Mouse (Mus musculus): ENCODE results near the gene Ubac1. TPM values are rescaled to one million over a fixed set of nuclear protein-coding genes. Genes with fewer than 3 reads are reported as not detected.
A peak's percentile ranks its signal among the peaks of the same experiment; 100 is the strongest.

Gene Ubac1
- total and polyA plus RNA-seq, 3 experiments, result 79.1 to 88.5 TPM; not detected in 1

GRCm38 (mm10) chr2:26061018-26061666 lies 39.6 kb upstream of the Ubac1 start:
- DNase-seq (ENCODE audit: low read depth, low spot score), result no peak
- no peaks in the 10 kb centered on the region for H3K79me2 ChIP-seq (ENCODE audit: control insufficient read depth, insufficient read depth, low read length, poor library complexity)
- H3K27me3 ChIP-seq (ENCODE audit: control insufficient read depth in 1 of 2, insufficient read depth in 2 of 2, low read length in 2 of 2), result peaks cover 0 to 3% of the 10 kb centered on the region in 2 experiments; a peak in 1 of 4 replicates
- H3K36me3 ChIP-seq (ENCODE audit: control insufficient read depth in 1 of 2, insufficient read depth in 2 of 2, low read length in 2 of 2), result no peaks in the 10 kb centered on the region
- no peak for TF ChIP-seq MXI1 (IDR thresholded peaks at IDR 0.05; ENCODE audit: low read depth, low read length)
- TF ChIP-seq TCF12 (IDR thresholded peaks at IDR 0.05; ENCODE audit: low read depth, low read length), result no peak
- no peak for TF ChIP-seq ZC3H11A (IDR thresholded peaks at IDR 0.05; ENCODE audit: low read depth, low read length)
- TF ChIP-seq HCFC1 (IDR thresholded peaks at IDR 0.05; ENCODE audit: low read depth, low read length), result no peak
- H3K4me3 ChIP-seq (ENCODE audit: control insufficient read depth in 1 of 2, insufficient read depth in 1 of 2, low read depth in 2 of 2, low read length in 2 of 2), result no peak overlapping the region
- H3K9ac ChIP-seq (ENCODE audit: control insufficient read depth, low read depth, low read length, poor library complexity, severe bottlenecking), result no peak overlapping the region
- H3K4me1 ChIP-seq (ENCODE audit: control insufficient read depth in 1 of 2, insufficient read depth in 2 of 2, low read length in 2 of 2), result no peaks in the 10 kb centered on the region
- no peak overlapping the region for H3K27ac ChIP-seq (ENCODE audit: control insufficient read depth, low read depth, low read length)
- H3K9me3 ChIP-seq (replicated peaks; ENCODE audit: insufficient read depth, low read length), result no peaks in the 10 kb centered on the region

- H3K9me3 ChIP-seq (replicated peaks; ENCODE audit: insufficient read depth, low read length), result no peaks in the 10 kb centered on the region
- H3K36me3 ChIP-seq (ENCODE audit: control insufficient read depth in 1 of 2, insufficient read depth in 2 of 2, low read length in 2 of 2), result no peaks in the 10 kb centered on the region
- DNase-seq (ENCODE audit: low read depth, low spot score), result no peak
- TF ChIP-seq MEF2A (IDR thresholded peaks at IDR 0.05; ENCODE audit: extremely low read depth, insufficient replicate concordance, low read depth, low read length, poor library complexity, severe bottlenecking) (no peak), USF1 (IDR thresholded peaks at IDR 0.05; ENCODE audit: low read depth, low read length) (peak; percentile 55; the same call in 1 of the 2 replicates)
- H3K4me3 ChIP-seq (ENCODE audit: control insufficient read depth in 1 of 2, insufficient read depth in 1 of 2, low read depth in 2 of 2, low read length in 2 of 2), result no peak overlapping the region
- no peaks in the 10 kb centered on the region for H3K4me1 ChIP-seq (ENCODE audit: control insufficient read depth in 1 of 2, insufficient read depth in 2 of 2, low read length in 2 of 2)
- H3K27ac ChIP-seq (ENCODE audit: control insufficient read depth, low read depth, low read length), result no peak overlapping the region
- H3K9ac ChIP-seq (ENCODE audit: control insufficient read depth, low read depth, low read length, poor library complexity, severe bottlenecking), result no peak overlapping the region
- no peaks in the 10 kb centered on the region for H3K79me2 ChIP-seq (ENCODE audit: control insufficient read depth, insufficient read depth, low read length, poor library complexity)
- H3K27me3 ChIP-seq (ENCODE audit: control insufficient read depth in 1 of 2, insufficient read depth in 2 of 2, low read length in 2 of 2), result peaks cover 0 to 2% of the 10 kb centered on the region in 2 experiments; a peak in 2 of 4 replicates
These were observed 35.5 kb upstream of the Ubac1 start for GRCm38 (mm10) chr2:26057053-26057452.

- Histone ChIP-seq H3K9me3 (replicated peaks; ENCODE audit: insufficient read depth, low read length) (no peaks in the 10 kb centered on the region), H3K27ac (ENCODE audit: control insufficient read depth, low read depth, low read length) (no peak overlapping the region), H3K4me3 (ENCODE audit: control insufficient read depth in 1 of 2, insufficient read depth in 1 of 2, low read depth in 2 of 2, low read length in 2 of 2) (no peak overlapping the region), H3K36me3 (ENCODE audit: control insufficient read depth in 1 of 2, insufficient read depth in 2 of 2, low read length in 2 of 2) (no peaks in the 10 kb centered on the region), H3K4me1 (ENCODE audit: control insufficient read depth in 1 of 2, insufficient read depth in 2 of 2, low read length in 2 of 2) (no peaks in the 10 kb centered on the region), H3K27me3 (ENCODE audit: control insufficient read depth in 1 of 2, insufficient read depth in 2 of 2, low read length in 2 of 2) (peaks cover 0 to 2% of the 10 kb centered on the region in 2 experiments; a peak in 2 of 4 replicates), H3K79me2 (ENCODE audit: control insufficient read depth, insufficient read depth, low read length, poor library complexity) (no peaks in the 10 kb centered on the region), H3K9ac (ENCODE audit: control insufficient read depth, low read depth, low read length, poor library complexity, severe bottlenecking) (no peak overlapping the region)
- DNase-seq (ENCODE audit: low read depth, low spot score), result no peak
- no peak for TF ChIP-seq MAX (IDR thresholded peaks at IDR 0.05; ENCODE audit: low read length)
- TF ChIP-seq CHD1 (IDR thresholded peaks at IDR 0.05; ENCODE audit: low read depth, low read length), result no peak
- no peak for TF ChIP-seq POLR2AphosphoS5 (IDR thresholded peaks at IDR 0.05; ENCODE audit: borderline replicate concordance, low read depth, low read length)
- no peak for TF ChIP-seq POLR2AphosphoS2 (IDR thresholded peaks at IDR 0.05; ENCODE audit: low read length)
- TF ChIP-seq ZMIZ1 (IDR thresholded peaks at IDR 0.05; ENCODE audit: low read depth, low read length), result no peak
- TF ChIP-seq RCOR1 (IDR thresholded peaks at IDR 0.05; ENCODE audit: low read depth, low read length), result no peak
- no peak for TF ChIP-seq ETS1 (IDR thresholded peaks at IDR 0.05; ENCODE audit: low read depth, low read length)
- no peak for TF ChIP-seq BHLHE40 (IDR thresholded peaks at IDR 0.05; ENCODE audit: borderline replicate concordance, low read depth, low read length)
These were observed 34.7 kb upstream of the Ubac1 start for GRCm38 (mm10) chr2:26056226-26056625.

Measured in MEL (cell line).